Mouse (Mus musculus) lung, adult 2 months (tissue): ENCODE measurements around the gene Usp50.

ENCODE experiments used
- CTCF ChIP-seq: fragments of 200-500 bp; IDR thresholded peaks from 2 replicates; pipeline ENCODE4 v1.5.1; 2011; ENCODE audit warnings: mild to moderate bottlenecking, low read length, control low read depth; ENCODE audit not compliant: insufficient read depth
- POLR2A ChIP-seq: fragments of 200-500 bp; IDR thresholded peaks from 2 replicates; pipeline ENCODE4 v1.6.1; 2011; ENCODE audit warnings: low read depth, mild to moderate bottlenecking, control low read depth, low read length, borderline replicate concordance; ENCODE audit errors: extremely low read depth

GRCm38 (mm10) chr2:126776416-126776815, 6.9 kb downstream of the Usp50 start:
- TF ChIP-seq POLR2A (no peak), CTCF (no peak)
